Mouse (Mus musculus): ENCODE data around the gene Hist1h2bf. TPM values are rescaled to one million over a fixed set of nuclear protein-coding genes. Genes with fewer than 3 reads are reported as not detected.
"Not testable (repeated sequence)": the region's sequence is repeated elsewhere in the genome, so short reads cannot be mapped to it uniquely, and the experiment has no call there.

Gene Hist1h2bf
- total RNA-seq, 2 experiments from 2014 or later: 44.2 to 62.6 TPM

- no peak for DNase-seq (ENCODE audit: low spot score in 2 of 2)
Measured at GRCm38 (mm10) chr13:23572218-23573033, 1.6 kb downstream of the Hist1h2bf start.

- DNase-seq (ENCODE audit: low spot score in 2 of 2): not testable (repeated sequence)
Measured at GRCm38 (mm10) chr13:23571504-23572217, 2.3 kb downstream of the Hist1h2bf start.

GRCm38 (mm10) chr13:23571022-23571503 lies 2.9 kb downstream of the Hist1h2bf start, which contains the start of the genes Hist1h2ae and Hist1h2bg:
Gene Hist1h2ae (minus strand): TSS chr13:23571220.
Gene Hist1h2bg (plus strand): TSS chr13:23571396.
- DNase-seq (ENCODE audit: low spot score in 2 of 2): peak; percentile 61 to 72

- not testable (repeated sequence) for DNase-seq (ENCODE audit: low spot score in 2 of 2)
Measured at GRCm38 (mm10) chr13:23570261-23571021, 3.6 kb downstream of the Hist1h2bf start.

GRCm38 (mm10) chr13:23564482-23564881 lies 9.5 kb downstream of the Hist1h2bf start:
- DNase-seq (ENCODE audit: low spot score in 2 of 2): no peak

- peak in 1 of 2 experiments; percentile 46 for DNase-seq (ENCODE audit: low spot score in 2 of 2)
Measured at GRCm38 (mm10) chr13:23562699-23563462, 11.1 kb downstream of the Hist1h2bf start.

GRCm38 (mm10) chr13:23561883-23562659 lies 11.9 kb downstream of the Hist1h2bf start, which contains the start of gene Hist1h3e:
Gene Hist1h3e (minus strand): TSS chr13:23562369.
- peak; percentile 94 to 95 for DNase-seq (ENCODE audit: low spot score in 2 of 2)

- DNase-seq (ENCODE audit: low spot score in 2 of 2): not testable (repeated sequence)
Measured at GRCm38 (mm10) chr13:23561531-23561882, 12.5 kb downstream of the Hist1h2bf start.

- DNase-seq (ENCODE audit: low spot score in 2 of 2): not testable (repeated sequence)
Measured at GRCm38 (mm10) chr13:23560699-23561098, 13.3 kb downstream of the Hist1h2bf start.

GRCm38 (mm10) chr13:23556906-23557305 lies 17.1 kb downstream of the Hist1h2bf start:
- DNase-seq (ENCODE audit: low spot score in 2 of 2): no peak

GRCm38 (mm10) chr13:23555839-23556416 lies 18.1 kb downstream of the Hist1h2bf start:
- peak; percentile 37 to 60 for DNase-seq (ENCODE audit: low spot score in 2 of 2)

- peak; percentile 58 to 71 for DNase-seq (ENCODE audit: low spot score in 2 of 2)
Measured at GRCm38 (mm10) chr13:23554925-23555838, 18.8 kb downstream of the Hist1h2bf start.

GRCm38 (mm10) chr13:23554393-23554792 lies 19.6 kb downstream of the Hist1h2bf start:
- no peak for DNase-seq (ENCODE audit: low spot score in 2 of 2)

- DNase-seq (ENCODE audit: low spot score in 2 of 2): no peak
Measured at GRCm38 (mm10) chr13:23552962-23553361, 21.0 kb downstream of the Hist1h2bf start, which contains the start of gene Hist1h1d. Gene Hist1h1d (plus strand): TSS chr13:23553262.

GRCm38 (mm10) chr13:23551931-23552914 lies 21.8 kb downstream of the Hist1h2bf start:
- DNase-seq (ENCODE audit: low spot score in 2 of 2): no peak

- peak; percentile 78 to 85 for DNase-seq (ENCODE audit: low spot score in 2 of 2)
Measured at GRCm38 (mm10) chr13:23551146-23551834, 22.7 kb downstream of the Hist1h2bf start, which contains the start of gene Hist1h4f. Gene Hist1h4f (minus strand): TSS chr13:23551648.
